Mouse (Mus musculus): Measurements from ENCODE around the gene Lmntd1.

The Lmntd1 gene

GRCm38 (mm10) chr6:145378689-145379088 lies 235.4 kb downstream of the Lmntd1 start:
- no peak for DNase-seq (ENCODE audit: low spot score)

GRCm38 (mm10) chr6:145374372-145374771 lies 239.7 kb downstream of the Lmntd1 start:
- DNase-seq (ENCODE audit: low spot score) = no peak

- DNase-seq (ENCODE audit: low spot score) = no peak
Measured at GRCm38 (mm10) chr6:145373712-145374221, 240.4 kb downstream of the Lmntd1 start.

GRCm38 (mm10) chr6:145372066-145372465 lies 242.1 kb downstream of the Lmntd1 start:
- no peak for DNase-seq (ENCODE audit: low spot score)

GRCm38 (mm10) chr6:145371586-145371985 lies 242.5 kb downstream of the Lmntd1 start:
- no peak for DNase-seq (ENCODE audit: low spot score)

GRCm38 (mm10) chr6:145370302-145370701 lies 243.8 kb downstream of the Lmntd1 start:
- no peak for DNase-seq (ENCODE audit: low spot score)

GRCm38 (mm10) chr6:145369290-145369689 lies 244.8 kb downstream of the Lmntd1 start:
- DNase-seq (ENCODE audit: low spot score) = no peak

- no peak for DNase-seq (ENCODE audit: low spot score)
Measured at GRCm38 (mm10) chr6:145366488-145366887, 247.6 kb downstream of the Lmntd1 start.

- DNase-seq (ENCODE audit: low spot score) = no peak
Measured at GRCm38 (mm10) chr6:145363698-145364097, 250.4 kb downstream of the Lmntd1 start.

- no peak for DNase-seq (ENCODE audit: low spot score)
Measured at GRCm38 (mm10) chr6:145361109-145361694, 252.9 kb downstream of the Lmntd1 start.

GRCm38 (mm10) chr6:145359470-145360430 lies 254.4 kb downstream of the Lmntd1 start:
- peak; percentile 69 for DNase-seq (ENCODE audit: low spot score)

- DNase-seq (ENCODE audit: low spot score) = no peak
Measured at GRCm38 (mm10) chr6:145358001-145358400, 256.1 kb downstream of the Lmntd1 start.

GRCm38 (mm10) chr6:145353806-145354205 lies 260.3 kb downstream of the Lmntd1 start:
- DNase-seq (ENCODE audit: low spot score) = no peak

GRCm38 (mm10) chr6:145352705-145353104 lies 261.4 kb downstream of the Lmntd1 start:
- DNase-seq (ENCODE audit: low spot score) = no peak

- DNase-seq (ENCODE audit: low spot score) = no peak
Measured at GRCm38 (mm10) chr6:145348196-145348915, 265.8 kb downstream of the Lmntd1 start.

- no peak for DNase-seq (ENCODE audit: low spot score)
Measured at GRCm38 (mm10) chr6:145347641-145348040, 266.5 kb downstream of the Lmntd1 start.

GRCm38 (mm10) chr6:145346789-145347557 lies 267.1 kb downstream of the Lmntd1 start:
- DNase-seq (ENCODE audit: low spot score) = no peak

- DNase-seq (ENCODE audit: low spot score) = no peak
Measured at GRCm38 (mm10) chr6:145346305-145346704, 267.8 kb downstream of the Lmntd1 start.

- DNase-seq (ENCODE audit: low spot score) = no peak
Measured at GRCm38 (mm10) chr6:145344719-145345118, 269.4 kb downstream of the Lmntd1 start.

GRCm38 (mm10) chr6:145343457-145343856 lies 270.7 kb downstream of the Lmntd1 start:
- DNase-seq (ENCODE audit: low spot score) = no peak

GRCm38 (mm10) chr6:145342836-145343235 lies 271.3 kb downstream of the Lmntd1 start:
- DNase-seq (ENCODE audit: low spot score) = no peak
